Mouse (Mus musculus): Measurements from ENCODE around the gene Wdr60. TPM values are rescaled to one million over a fixed set of nuclear protein-coding genes. Genes with fewer than 3 reads are reported as not detected.
A peak's percentile ranks its signal among the peaks of the same experiment; 100 is the strongest.

Wdr60 gene
- total RNA-seq, 2 experiments from 2014 or later, result 10.0 to 18.8 TPM

DNA sequence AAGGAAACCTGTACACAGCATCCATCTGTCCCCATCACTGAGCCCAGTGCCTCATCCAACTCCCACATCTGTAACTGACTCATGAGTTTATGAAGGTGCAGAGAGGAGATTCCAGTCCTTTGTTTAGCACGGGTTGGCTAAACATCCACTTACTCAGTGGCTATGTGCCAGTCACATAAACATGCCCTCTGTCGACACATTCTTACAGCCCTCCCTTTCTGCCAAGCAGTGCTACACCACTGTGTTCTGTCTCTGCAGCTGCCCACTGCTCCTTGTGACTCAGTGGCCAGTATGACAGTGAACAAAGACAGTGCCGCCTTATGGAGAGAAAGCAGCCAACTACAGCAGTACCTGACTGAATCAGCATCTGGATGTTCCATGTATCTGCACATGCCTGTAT lies 57.1 kb downstream of the Wdr60 start:
- Histone ChIP-seq H3K4me3 (no peak overlapping the region), H3K27ac (no peak overlapping the region)
- DNase-seq, result no peak
- intact Hi-C loops (cut with DNase I), result no loop called here
- TF ChIP-seq CTCF (IDR thresholded peaks at IDR 0.05), result no peak

DNA sequence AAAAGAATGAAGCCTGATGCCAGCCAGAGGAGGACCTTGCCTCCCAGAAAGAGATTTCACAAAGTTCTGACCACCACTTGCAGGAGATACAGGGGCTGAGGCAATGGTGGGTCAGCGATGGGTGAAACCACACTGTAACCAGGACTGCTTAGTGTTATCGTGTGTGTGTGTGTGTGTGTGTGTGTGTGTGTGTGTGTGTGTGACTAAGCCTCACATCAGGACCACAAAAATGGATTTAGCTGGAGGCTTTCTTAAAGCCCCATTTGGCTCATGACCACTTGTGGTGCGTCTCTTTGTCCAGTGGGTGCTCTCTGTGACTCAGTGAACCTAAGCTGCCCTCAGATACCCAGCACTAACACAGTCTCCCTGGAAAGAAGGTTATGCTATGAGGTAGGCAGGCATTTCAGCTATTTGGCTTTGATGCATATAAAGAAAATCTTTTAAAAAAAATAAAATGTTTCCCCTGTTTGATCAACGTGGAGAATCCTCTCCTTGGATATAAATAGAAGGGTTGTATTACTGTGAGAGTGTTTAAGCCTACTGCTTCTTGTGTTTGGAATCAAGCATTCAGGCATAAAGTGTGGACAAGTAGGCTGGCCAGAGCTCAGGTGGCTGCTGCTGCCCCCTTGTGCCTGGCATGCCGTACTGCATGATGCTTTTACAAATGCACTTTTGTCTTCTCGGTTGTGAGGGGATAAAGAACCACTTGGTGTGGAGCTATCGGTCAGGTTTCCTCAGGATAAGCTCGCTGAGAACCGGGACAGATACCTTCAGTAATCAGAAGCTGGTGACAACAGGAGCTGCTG lies 60.4 kb downstream of the Wdr60 start:
- intact Hi-C loops (cut with DNase I), result loop anchor here (1.0 kb wide), 1 partner anchor 129 kb away; no protein-coding TSS in a partner anchor

DNA sequence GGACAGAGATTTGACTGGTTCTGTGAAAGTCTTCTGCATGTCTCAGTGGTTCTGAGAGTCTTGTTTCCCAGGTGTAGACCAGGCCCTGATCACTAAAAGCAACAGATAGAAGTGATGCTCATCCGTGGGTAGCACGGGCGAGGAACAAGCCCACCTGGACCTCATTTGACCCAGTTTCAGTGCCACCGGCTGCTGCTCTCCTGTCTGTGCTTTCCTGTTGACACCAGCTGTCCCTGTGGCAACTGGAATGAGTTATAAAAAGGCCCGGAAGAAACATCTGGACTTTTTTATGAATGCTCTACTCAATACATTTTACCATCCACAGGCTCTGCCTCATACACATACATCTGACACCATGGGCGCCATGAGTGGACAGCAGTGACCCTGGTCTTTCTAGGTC lies 64.0 kb downstream of the Wdr60 start:
- no peak overlapping the region for H3K27ac ChIP-seq
- H3K4me3 ChIP-seq, result no peak overlapping the region
- intact Hi-C loops (cut with DNase I), result no loop called here
- TF ChIP-seq CTCF (IDR thresholded peaks at IDR 0.05), result no peak
- DNase-seq, result no peak

More for the DNA sequence above, 60.4 kb downstream of the Wdr60 start:
- H3K4me3 ChIP-seq, result no peak overlapping the region
- no peak overlapping the region for H3K27ac ChIP-seq
- TF ChIP-seq CTCF (IDR thresholded peaks at IDR 0.05), result peak; percentile 89
- peak; percentile 71 for DNase-seq

DNA sequence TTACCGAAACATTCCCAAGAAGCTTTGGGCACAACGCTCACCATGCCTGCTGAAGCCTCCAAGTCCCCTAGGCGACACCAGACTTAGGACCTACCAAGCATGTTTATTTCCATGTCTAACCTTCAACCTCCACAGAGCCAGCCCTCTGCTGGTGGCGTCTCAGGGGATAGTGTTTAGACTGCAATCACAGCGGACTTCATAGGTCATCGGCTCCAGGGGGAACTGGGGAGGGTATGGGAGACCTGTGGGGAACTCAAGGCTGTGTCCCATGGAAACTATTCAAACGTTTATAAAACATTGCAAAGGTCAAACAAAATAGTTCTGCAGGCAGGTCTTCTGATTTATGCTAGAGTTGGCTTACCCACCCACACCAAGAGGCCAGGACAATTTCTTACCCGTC lies 66.6 kb downstream of the Wdr60 start:
- DNase-seq, result no peak
- no peak for TF ChIP-seq CTCF (IDR thresholded peaks at IDR 0.05)
- Histone ChIP-seq H3K4me3 (no peak overlapping the region), H3K27ac (no peak overlapping the region)
- intact Hi-C loops (cut with DNase I), result no loop called here

DNA sequence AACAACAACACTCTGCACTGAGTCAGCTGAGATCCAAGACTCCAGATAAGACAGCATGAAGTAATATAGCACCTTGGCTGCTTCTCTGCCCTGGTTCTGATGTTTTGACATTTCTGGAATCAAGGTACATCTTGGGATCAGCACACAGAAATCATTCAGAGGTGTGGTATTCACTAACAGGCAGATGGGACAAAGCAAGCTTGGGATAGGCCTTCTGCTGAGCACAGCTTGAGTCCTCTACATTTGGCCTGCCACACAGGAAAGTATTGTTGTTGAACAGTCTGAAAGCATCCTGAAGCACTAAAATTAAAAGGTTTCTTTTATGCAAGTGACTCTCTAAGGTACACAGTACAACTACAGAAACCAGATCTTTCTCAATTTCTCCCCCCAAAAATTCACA lies 68.2 kb downstream of the Wdr60 start:
- TF ChIP-seq CTCF (IDR thresholded peaks at IDR 0.05), result no peak
- no peak overlapping the region for H3K27ac ChIP-seq
- no peak overlapping the region for H3K4me3 ChIP-seq
- no peak for DNase-seq
- intact Hi-C loops (cut with DNase I), result no loop called here

DNA sequence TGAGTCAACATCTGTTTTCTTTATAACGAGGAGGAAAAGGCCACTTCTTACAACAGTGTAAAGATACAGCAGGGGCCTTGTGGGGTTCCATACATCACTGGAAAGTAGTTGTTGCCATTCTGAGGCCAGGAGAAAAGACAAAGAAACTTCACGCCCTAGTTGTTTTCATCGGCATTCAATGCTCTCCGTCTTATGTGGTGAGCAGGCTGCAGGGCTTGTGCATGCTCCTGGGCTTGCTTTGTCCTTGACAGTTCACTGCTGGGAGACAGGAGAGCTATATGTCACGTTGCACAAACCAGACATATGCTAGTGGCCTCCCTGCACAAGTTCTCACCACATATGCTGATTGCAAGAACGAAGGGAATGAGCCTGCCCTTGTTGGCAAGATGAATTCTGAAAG lies 68.9 kb downstream of the Wdr60 start:
- no peak for DNase-seq
- no peak overlapping the region for H3K4me3 ChIP-seq
- no peak overlapping the region for H3K27ac ChIP-seq
- intact Hi-C loops (cut with DNase I), result no loop called here
- no peak for TF ChIP-seq CTCF (IDR thresholded peaks at IDR 0.05)

DNA sequence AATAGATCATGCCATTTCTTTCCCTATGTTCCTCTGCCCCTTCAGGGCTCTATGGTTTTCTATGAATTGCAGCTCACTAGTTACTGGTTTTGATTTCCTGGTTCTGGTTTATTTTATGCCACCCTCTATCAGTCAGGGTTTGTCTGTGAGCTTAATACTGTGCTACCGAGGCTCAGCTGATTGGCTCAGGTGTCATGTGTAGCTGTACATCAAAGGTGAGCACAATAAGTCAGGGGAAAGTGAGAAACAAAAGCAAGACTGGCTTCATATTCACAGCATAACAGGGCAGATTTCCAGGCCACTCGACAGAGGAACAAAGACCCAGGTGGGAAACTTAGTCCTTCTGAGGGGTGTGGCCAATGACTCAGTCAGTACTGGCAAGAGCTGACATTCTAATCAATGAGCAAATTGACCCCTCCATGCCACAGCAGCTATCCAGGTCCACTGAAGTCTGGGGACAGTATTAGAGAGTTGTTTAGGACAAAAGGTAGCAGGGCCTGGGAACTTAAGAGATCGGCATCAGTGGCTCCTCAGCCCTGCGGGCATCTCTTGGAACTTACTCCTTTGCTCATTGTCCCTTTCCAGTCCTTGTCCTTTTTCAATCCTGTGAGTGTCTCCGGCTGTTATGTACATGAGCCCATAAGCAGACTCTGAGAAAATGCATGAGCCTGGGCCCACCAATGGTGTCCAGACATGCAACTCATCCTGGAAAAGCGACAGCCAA lies 79.4 kb downstream of the Wdr60 start:
- Histone ChIP-seq H3K27ac (no peak overlapping the region), H3K4me3 (no peak overlapping the region)
- intact Hi-C loops (cut with DNase I), result no loop called here
- DNase-seq, result no peak
- TF ChIP-seq CTCF (IDR thresholded peaks at IDR 0.05), result no peak

DNA sequence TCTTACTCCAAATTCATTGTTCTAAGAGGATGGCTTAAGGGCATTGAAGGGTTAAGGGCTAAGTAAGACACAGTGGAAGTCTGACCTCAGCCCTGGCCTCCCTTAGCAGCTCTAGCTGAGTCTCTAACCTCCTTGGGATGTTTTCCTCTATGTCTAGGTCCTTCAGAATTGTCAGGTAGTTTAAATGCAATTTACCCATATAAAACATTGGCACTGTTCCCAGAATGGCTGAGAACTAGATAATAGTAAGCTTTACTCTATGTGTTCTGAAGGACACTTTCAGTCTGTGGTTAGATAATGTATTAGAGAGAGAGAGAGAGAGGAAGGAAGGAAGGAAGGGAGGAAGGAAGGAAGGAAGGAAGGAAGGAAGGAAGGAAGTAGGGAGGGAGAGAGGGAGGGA lies 80.4 kb downstream of the Wdr60 start:
- DNase-seq, result no peak
- no peak overlapping the region for H3K4me3 ChIP-seq
- intact Hi-C loops (cut with DNase I), result no loop called here
- H3K27ac ChIP-seq, result no peak overlapping the region
- TF ChIP-seq CTCF (IDR thresholded peaks at IDR 0.05), result no peak

DNA sequence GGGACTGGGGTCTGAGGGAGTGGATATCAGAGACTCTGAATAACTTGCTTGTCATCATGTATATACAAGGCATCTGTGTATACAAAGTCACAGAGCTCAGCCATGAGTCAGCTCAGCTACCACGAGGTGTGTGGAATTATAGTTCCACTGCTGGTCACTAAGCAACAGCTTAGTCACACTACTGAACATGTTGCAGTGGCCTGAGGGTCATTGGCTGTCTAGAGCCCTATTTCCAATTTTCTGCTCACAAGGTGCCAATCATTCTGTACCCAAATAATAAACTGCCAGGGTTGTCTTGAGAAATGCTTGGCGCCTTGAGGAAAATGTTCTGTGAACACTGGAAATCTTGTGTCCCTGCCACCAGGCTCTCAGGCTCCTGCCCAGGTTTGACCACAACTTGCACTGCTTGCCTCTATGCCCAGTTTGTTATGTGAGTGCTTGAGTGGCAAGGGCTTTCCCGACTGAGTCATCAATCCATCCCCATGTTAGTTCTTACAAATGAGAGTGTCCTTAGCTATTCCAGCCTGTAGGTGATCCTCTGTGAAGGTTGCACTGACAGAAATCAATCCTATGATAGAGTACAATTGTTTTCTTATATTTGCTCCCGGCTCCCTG lies 81.3 kb downstream of the Wdr60 start:
- DNase-seq, result no peak
- no peak overlapping the region for H3K4me3 ChIP-seq
- no peak for TF ChIP-seq CTCF (IDR thresholded peaks at IDR 0.05)
- H3K27ac ChIP-seq, result no peak overlapping the region
- intact Hi-C loops (cut with DNase I), result no loop called here

DNA sequence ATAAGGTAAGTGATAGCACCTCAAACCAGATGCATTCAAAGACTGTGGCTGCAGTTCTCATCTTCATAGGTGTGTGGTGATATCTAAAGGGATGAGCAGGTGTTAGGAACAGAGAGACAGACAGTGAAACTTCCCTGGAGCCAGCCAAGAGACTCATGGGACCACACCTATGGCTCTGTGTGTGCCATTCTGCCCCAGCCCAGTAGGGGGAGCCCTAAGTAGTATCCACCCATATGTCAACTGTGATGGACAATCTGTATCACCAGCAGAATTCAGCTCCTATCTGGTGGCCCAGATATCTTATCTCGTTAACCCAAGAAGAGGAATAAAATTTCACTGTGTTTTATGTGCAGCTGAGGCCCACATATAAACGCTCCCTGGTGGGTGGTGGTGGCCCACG lies 85.9 kb downstream of the Wdr60 start:
- Histone ChIP-seq H3K4me3 (no peak overlapping the region), H3K27ac (no peak overlapping the region)
- TF ChIP-seq CTCF (IDR thresholded peaks at IDR 0.05), result peak; percentile 39
- intact Hi-C loops (cut with DNase I), result no loop called here
- DNase-seq, result no peak

DNA sequence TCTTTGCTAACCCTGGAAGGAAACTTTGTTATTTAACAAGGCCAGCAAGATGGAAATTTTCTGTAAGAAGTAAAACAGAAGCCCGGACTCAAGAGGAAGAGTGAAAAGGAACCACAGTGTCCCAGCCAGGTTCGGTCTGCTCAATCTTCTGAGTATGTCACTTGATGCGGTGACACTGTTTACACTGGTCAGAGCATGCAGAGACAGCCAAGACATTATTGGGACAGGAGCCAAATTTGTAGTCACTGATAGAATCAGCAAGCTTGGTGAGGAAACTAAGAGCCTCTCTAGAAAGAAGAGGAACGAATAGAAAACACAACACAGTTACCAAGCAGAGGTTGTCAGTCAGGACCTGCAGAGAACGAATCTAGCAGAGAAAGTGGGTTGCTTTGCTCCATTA lies 93.2 kb downstream of the Wdr60 start:
- intact Hi-C loops (cut with DNase I), result no loop called here
- TF ChIP-seq CTCF (IDR thresholded peaks at IDR 0.05), result no peak
- H3K4me3 ChIP-seq, result peak overlapping the region; percentile 22
- peak; percentile 40 for DNase-seq
- H3K27ac ChIP-seq, result peak overlapping the region; percentile 68

DNA sequence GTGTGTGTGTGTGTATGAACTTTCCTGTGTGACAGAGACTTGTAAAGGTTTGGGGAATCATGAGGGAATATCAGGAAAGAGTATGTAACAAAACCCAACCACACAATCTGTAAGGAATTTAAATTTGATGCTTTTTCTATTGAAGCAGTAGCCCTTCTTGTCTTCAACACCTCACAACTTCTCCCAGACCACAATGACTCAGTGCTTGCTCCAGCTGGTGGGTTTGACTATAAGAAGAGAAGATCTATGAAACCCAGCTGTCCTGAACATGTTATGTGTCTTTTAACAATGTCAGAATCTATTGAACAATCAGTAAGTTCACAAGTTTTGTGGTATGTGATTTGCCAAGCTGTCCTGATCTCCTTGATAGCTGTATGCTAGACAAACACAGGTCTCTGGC lies 97.5 kb downstream of the Wdr60 start:
- no peak for DNase-seq
- intact Hi-C loops (cut with DNase I), result no loop called here
- H3K4me3 ChIP-seq, result no peak overlapping the region
- no peak overlapping the region for H3K27ac ChIP-seq
- TF ChIP-seq CTCF (IDR thresholded peaks at IDR 0.05), result no peak

DNA sequence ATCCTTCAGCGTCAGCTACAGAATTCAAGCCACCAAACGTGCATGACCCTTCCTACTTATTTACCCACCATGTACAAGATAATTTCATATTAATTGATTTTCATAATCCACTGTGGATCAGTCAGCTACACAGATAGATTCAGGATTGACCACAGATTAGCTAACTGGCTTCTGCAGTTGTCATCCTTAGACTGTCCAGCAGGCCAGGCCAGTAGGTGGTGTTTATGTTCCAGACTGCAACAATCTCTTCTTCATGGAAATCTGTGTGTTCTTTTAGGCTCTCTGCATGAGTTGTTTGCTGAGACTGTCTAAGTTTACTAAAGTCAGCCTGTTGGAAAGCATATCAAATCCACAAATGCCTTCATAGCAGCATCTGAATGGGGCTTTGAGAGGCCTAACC lies 103.1 kb downstream of the Wdr60 start:
- no peak for DNase-seq
- H3K27ac ChIP-seq, result no peak overlapping the region
- no peak overlapping the region for H3K4me3 ChIP-seq
- no peak for TF ChIP-seq CTCF (IDR thresholded peaks at IDR 0.05)
- intact Hi-C loops (cut with DNase I), result no loop called here
